Mouse (Mus musculus) liver, embryonic 14.5 days (tissue): ENCODE measurements around the gene Ric8b.

Experiments
- CTCF ChIP-seq: IDR thresholded peaks from 2 replicates; pipeline ENCODE4 v1.5.1; 2016; ENCODE audit warnings: antibody characterized with exemption, low read depth, control low read depth
- EP300 ChIP-seq: IDR thresholded peaks from 2 replicates; pipeline ENCODE4 v1.6.1; 2016; ENCODE audit warnings: antibody characterized with exemption, low read depth

GRCm38 (mm10) chr10:84950384-84950783 is 33.0 kb downstream of the Ric8b start:
- TF ChIP-seq CTCF = no peak
- TF ChIP-seq EP300 = no peak
